Mouse (Mus musculus): ENCODE results near the gene Gm13278.
A peak's percentile ranks its signal among the peaks of the same experiment; 100 is the strongest.
"Not testable (repeated sequence)": the region's sequence is repeated elsewhere in the genome, so short reads cannot be mapped to it uniquely, and the experiment has no call there.

Gene Gm13278

GRCm38 (mm10) chr4:88791250-88791649 is at the start of gene Gm13278:
TSS of gene Gm13278 (plus strand) at chr4:88791550.
- DNase-seq (ENCODE audit: low read depth), result not testable (repeated sequence)

GRCm38 (mm10) chr4:88742771-88743371 is 48.5 kb upstream of the Gm13278 start:
- no peak for DNase-seq (ENCODE audit: low read depth)

- DNase-seq (ENCODE audit: low read depth), result no peak
Observed at GRCm38 (mm10) chr4:88744207-88744606, 47.1 kb upstream of the Gm13278 start.

GRCm38 (mm10) chr4:88749926-88750325 is 41.4 kb upstream of the Gm13278 start:
- DNase-seq (ENCODE audit: low read depth), result no peak

GRCm38 (mm10) chr4:88754818-88755340 is 36.5 kb upstream of the Gm13278 start, which contains the start of gene Gm13271:
TSS of gene Gm13271 (plus strand) at chr4:88754868.
- DNase-seq (ENCODE audit: low read depth), result not testable (repeated sequence)

- peak; percentile 19 for DNase-seq (ENCODE audit: low read depth)
Observed at GRCm38 (mm10) chr4:88756581-88757513, 34.5 kb upstream of the Gm13278 start.

- DNase-seq (ENCODE audit: low read depth), result peak; percentile 79
Observed at GRCm38 (mm10) chr4:88757628-88758031, 33.7 kb upstream of the Gm13278 start.

- not testable (repeated sequence) for DNase-seq (ENCODE audit: low read depth)
Observed at GRCm38 (mm10) chr4:88758751-88759150, 32.6 kb upstream of the Gm13278 start.

GRCm38 (mm10) chr4:88759610-88760268 is 31.6 kb upstream of the Gm13278 start, which contains the start of gene Gm13283:
TSS of gene Gm13283 (plus strand) at chr4:88760119.
- not testable (repeated sequence) for DNase-seq (ENCODE audit: low read depth)

GRCm38 (mm10) chr4:88760431-88760830 is 30.9 kb upstream of the Gm13278 start:
- peak; percentile 80 for DNase-seq (ENCODE audit: low read depth)

GRCm38 (mm10) chr4:88761776-88762175 is 29.6 kb upstream of the Gm13278 start:
- not testable (repeated sequence) for DNase-seq (ENCODE audit: low read depth)

- not testable (repeated sequence) for DNase-seq (ENCODE audit: low read depth)
Observed at GRCm38 (mm10) chr4:88762341-88762740, 29.0 kb upstream of the Gm13278 start.

GRCm38 (mm10) chr4:88763384-88764018 is 27.8 kb upstream of the Gm13278 start:
- peak; percentile 65 for DNase-seq (ENCODE audit: low read depth)

GRCm38 (mm10) chr4:88773534-88773933 is 17.8 kb upstream of the Gm13278 start, which contains the start of gene Gm13290:
TSS of gene Gm13290 (plus strand) at chr4:88773834.
- DNase-seq (ENCODE audit: low read depth), result not testable (repeated sequence)

- not testable (repeated sequence) for DNase-seq (ENCODE audit: low read depth)
Observed at GRCm38 (mm10) chr4:88776622-88777021, 14.7 kb upstream of the Gm13278 start, which contains the start of gene Gm13289. TSS of gene Gm13289 (plus strand) at chr4:88776922.

- DNase-seq (ENCODE audit: low read depth), result not testable (repeated sequence)
Observed at GRCm38 (mm10) chr4:88779550-88779949, 11.8 kb upstream of the Gm13278 start, which contains the start of gene Gm13272. TSS of gene Gm13272 (plus strand) at chr4:88779850.

- not testable (repeated sequence) for DNase-seq (ENCODE audit: low read depth)
Observed at GRCm38 (mm10) chr4:88780320-88780719, 11.0 kb upstream of the Gm13278 start.

- not testable (repeated sequence) for DNase-seq (ENCODE audit: low read depth)
Observed at GRCm38 (mm10) chr4:88781831-88782230, 9.5 kb upstream of the Gm13278 start, which contains the start of gene Ifnz. TSS of gene Ifnz (plus strand) at chr4:88782131.

GRCm38 (mm10) chr4:88782335-88782734 is 9.0 kb upstream of the Gm13278 start:
- DNase-seq (ENCODE audit: low read depth), result not testable (repeated sequence)

- DNase-seq (ENCODE audit: low read depth), result not testable (repeated sequence)
Observed at GRCm38 (mm10) chr4:88785409-88785808, 5.9 kb upstream of the Gm13278 start, which contains the start of gene Gm13276. TSS of gene Gm13276 (plus strand) at chr4:88785709.

- not testable (repeated sequence) for DNase-seq (ENCODE audit: low read depth)
Observed at GRCm38 (mm10) chr4:88788402-88788801, 2.9 kb upstream of the Gm13278 start, which contains the start of gene Gm13277. TSS of gene Gm13277 (plus strand) at chr4:88788632.
